Mouse (Mus musculus): ENCODE measurements at regions not wholly inside any gene's neighbourhood (a gene's known extent, or its start where the extent isn't known, plus 50 kb on each side); places are given as distances from the start of the nearest gene placed in this dataset.

DNA sequence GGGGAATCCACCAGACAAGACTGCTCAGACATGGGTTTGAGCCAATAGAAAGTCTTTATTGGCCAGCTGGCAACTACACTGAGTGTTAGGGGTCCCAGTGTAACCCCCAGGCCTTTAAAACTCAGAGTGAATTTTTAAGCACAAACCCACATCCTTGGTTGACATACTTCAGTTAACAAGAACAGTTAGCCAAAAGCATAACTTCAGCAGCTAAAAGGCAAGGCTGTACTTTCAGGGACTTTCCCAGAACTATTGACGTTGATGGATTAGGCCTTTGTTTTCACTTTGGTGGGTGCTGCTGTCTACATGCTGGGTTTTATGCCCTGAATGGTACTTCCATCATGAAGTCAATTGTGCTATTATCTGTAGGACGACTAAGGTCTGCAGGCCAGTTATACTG lies 59.6 kb upstream of the Spin1 start:
- Histone ChIP-seq H3K36me3 (ENCODE audit: control insufficient read depth, insufficient read depth, low read length, poor library complexity, severe bottlenecking) (no peaks in the 10 kb centered on the region), H3K9ac (ENCODE audit: low read depth, poor library complexity, severe bottlenecking) (no peak overlapping the region), H3K27ac (ENCODE audit: insufficient read depth, low read length) (no peak overlapping the region), H3K4me1 (ENCODE audit: control insufficient read depth, insufficient read depth, low read length) (no peaks in the 10 kb centered on the region), H3K4me3 (ENCODE audit: low read depth, low read length) (no peak overlapping the region), H3K27me3 (ENCODE audit: control insufficient read depth, insufficient read depth, low read length, poor library complexity, severe bottlenecking) (no peaks in the 10 kb centered on the region), H3K9me3 (replicated peaks; ENCODE audit: control insufficient read depth, insufficient read depth, low read length, poor library complexity, severe bottlenecking) (peaks cover 41% of the 10 kb centered on the region)
- TF ChIP-seq POLR2A (IDR thresholded peaks at IDR 0.05; ENCODE audit: insufficient read depth, low read length) (no peak), CTCF (IDR thresholded peaks at IDR 0.05; ENCODE audit: low read depth, low read length) (no peak), EP300 (IDR thresholded peaks at IDR 0.05; ENCODE audit: insufficient read depth, low read depth, low read length) (no peak)

DNA sequence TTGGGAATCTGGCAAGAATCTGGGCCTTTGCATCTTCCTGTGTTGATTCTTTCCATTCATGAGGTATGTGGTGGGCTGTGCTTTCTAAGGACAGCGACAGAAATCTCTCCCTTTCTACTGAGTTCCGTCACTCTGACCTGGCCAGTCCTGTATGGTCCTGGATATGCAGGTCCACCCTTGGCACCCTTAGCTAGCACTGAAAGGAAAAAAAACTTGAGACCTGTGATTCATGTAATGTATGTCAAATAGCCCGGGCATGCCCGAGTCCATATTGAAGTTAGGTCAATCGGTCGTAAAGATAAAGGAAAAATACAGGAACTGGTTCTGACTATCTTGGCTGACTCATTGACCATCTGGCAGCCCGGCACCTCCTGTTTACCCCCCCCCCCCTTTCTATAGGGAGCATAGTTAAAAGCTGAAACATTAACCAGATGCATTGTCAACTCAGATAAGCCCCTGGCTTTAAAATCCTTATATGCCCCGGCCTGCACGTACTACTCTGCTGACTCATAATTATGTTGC lies 57.7 kb upstream of the Spin1 start:
- H3K4me1 ChIP-seq (ENCODE audit: control insufficient read depth, insufficient read depth, low read length): no peaks in the 10 kb centered on the region
- TF ChIP-seq POLR2A (IDR thresholded peaks at IDR 0.05; ENCODE audit: insufficient read depth, low read length) (no peak), EP300 (IDR thresholded peaks at IDR 0.05; ENCODE audit: insufficient read depth, low read depth, low read length) (no peak), CTCF (IDR thresholded peaks at IDR 0.05; ENCODE audit: low read depth, low read length) (no peak)
- no peaks in the 10 kb centered on the region for H3K27me3 ChIP-seq (ENCODE audit: control insufficient read depth, insufficient read depth, low read length, poor library complexity, severe bottlenecking)
- H3K9ac ChIP-seq (ENCODE audit: low read depth, poor library complexity, severe bottlenecking): no peak overlapping the region
- peaks cover 23% of the 10 kb centered on the region for H3K9me3 ChIP-seq (replicated peaks; ENCODE audit: control insufficient read depth, insufficient read depth, low read length, poor library complexity, severe bottlenecking)
- H3K4me3 ChIP-seq (ENCODE audit: low read depth, low read length): no peak overlapping the region
- H3K36me3 ChIP-seq (ENCODE audit: control insufficient read depth, insufficient read depth, low read length, poor library complexity, severe bottlenecking): no peaks in the 10 kb centered on the region
- H3K27ac ChIP-seq (ENCODE audit: insufficient read depth, low read length): no peak overlapping the region
